Mouse (Mus musculus): ENCODE results near the gene Calhm2.

- TF ChIP-seq CHD2 (IDR thresholded peaks at IDR 0.05; ENCODE audit: low read depth, low read length), result no peak
- no peak for TF ChIP-seq ZNF384 (IDR thresholded peaks at IDR 0.05; ENCODE audit: low read depth, low read length)
- TF ChIP-seq HCFC1 (IDR thresholded peaks at IDR 0.05; ENCODE audit: borderline replicate concordance, insufficient read depth, low read length), result no peak
- TF ChIP-seq ZC3H11A (IDR thresholded peaks at IDR 0.05; ENCODE audit: borderline replicate concordance, low read depth, low read length), result no peak
Observed at GRCm38 (mm10) chr19:47186514-47187275, 48.6 kb upstream of the Calhm2 start.
